Mouse (Mus musculus): ENCODE results near the gene Olfr487. TPM values are rescaled to one million over a fixed set of nuclear protein-coding genes. Genes with fewer than 3 reads are reported as not detected.
"Not testable (repeated sequence)": the region's sequence is repeated elsewhere in the genome, so short reads cannot be mapped to it uniquely, and the experiment has no call there.

Olfr487 gene
- polyA plus RNA-seq, 2 experiments, result not detected

GRCm38 (mm10) chr7:108184401-108184800 is 30.0 kb downstream of the Olfr487 start:
- not testable (repeated sequence) for H3K4me2 ChIP-seq (ENCODE audit: low read depth); H3K4me3 ChIP-seq (ENCODE audit: insufficient read depth in 1 of 2, low read depth in 2 of 2, low read length in 2 of 2); DNase-seq (ENCODE audit: low read depth in 3 of 3, low spot score in 3 of 3); H3K27me3 ChIP-seq (ENCODE audit: control insufficient read depth, insufficient read depth, low read length); H3K27ac ChIP-seq; ATAC-seq (ENCODE audit: insufficient read depth); H3K4me1 ChIP-seq (replicated peaks; ENCODE audit: control insufficient read depth in 2 of 2, insufficient read depth in 2 of 2, low read length in 1 of 2); H3K9ac ChIP-seq (replicated peaks); H3K36me3 ChIP-seq (replicated peaks; ENCODE audit: control insufficient read depth, insufficient read depth, low read depth); H3K9me3 ChIP-seq (ENCODE audit: control insufficient read depth, low read length)
- 76% methylated on average over 3 of the region's 3 CpGs for WGBS (ENCODE audit: insufficient replicate concordance)

- H3K36me3 ChIP-seq (replicated peaks; ENCODE audit: control insufficient read depth, insufficient read depth, low read depth); H3K27ac ChIP-seq; DNase-seq (ENCODE audit: low read depth in 3 of 3, low spot score in 3 of 3); H3K4me3 ChIP-seq (ENCODE audit: insufficient read depth in 1 of 2, low read depth in 2 of 2, low read length in 2 of 2); H3K4me2 ChIP-seq (ENCODE audit: low read depth); ATAC-seq (ENCODE audit: insufficient read depth); H3K9me3 ChIP-seq (ENCODE audit: control insufficient read depth, low read length); H3K27me3 ChIP-seq (ENCODE audit: control insufficient read depth, insufficient read depth, low read length); H3K4me1 ChIP-seq (replicated peaks; ENCODE audit: control insufficient read depth in 2 of 2, insufficient read depth in 2 of 2, low read length in 1 of 2); H3K9ac ChIP-seq (replicated peaks): not testable (repeated sequence)
- WGBS (ENCODE audit: insufficient replicate concordance), result 64% methylated on average over 1 of the region's 1 CpGs
Observed at GRCm38 (mm10) chr7:108172642-108173041, 41.8 kb downstream of the Olfr487 start, which contains the start of gene Olfr486. Gene Olfr486, minus strand, starts transcription at chr7:108172742.

- H3K36me3 ChIP-seq (replicated peaks; ENCODE audit: control insufficient read depth, insufficient read depth, low read depth), result no peaks in the 10 kb centered on the region
- no peak within 1 kb of the TSS for H3K27ac ChIP-seq
- H3K4me3 ChIP-seq (ENCODE audit: insufficient read depth in 1 of 2, low read depth in 2 of 2, low read length in 2 of 2), result no peak within 1 kb of the TSS
- DNase-seq (ENCODE audit: low read depth in 3 of 3, low spot score in 3 of 3) (no peak), ATAC-seq (ENCODE audit: insufficient read depth) (no peak)
- H3K27me3 ChIP-seq (ENCODE audit: control insufficient read depth, insufficient read depth, low read length), result no peaks in the 10 kb centered on the region
- H3K4me1 ChIP-seq (replicated peaks; ENCODE audit: control insufficient read depth in 2 of 2, insufficient read depth in 2 of 2, low read length in 1 of 2), result no peaks in the 10 kb centered on the region
- no peak for TF ChIP-seq EP300 (IDR thresholded peaks at IDR 0.05; ENCODE audit: low read depth)
- no peak for TF ChIP-seq CTCF (IDR thresholded peaks at IDR 0.05; ENCODE audit: low read depth)
- H3K9me3 ChIP-seq (ENCODE audit: control insufficient read depth, low read length), result no peaks in the 10 kb centered on the region
- H3K4me2 ChIP-seq (ENCODE audit: low read depth), result no peak within 1 kb of the TSS
- H3K9ac ChIP-seq (replicated peaks), result no peak within 1 kb of the TSS
Observed at GRCm38 (mm10) chr7:108159771-108160170, 54.7 kb downstream of the Olfr487 start, which contains the start of gene Olfr485. Gene Olfr485, minus strand, starts transcription at chr7:108159871.

Other genes with a start within 250 kb of the Olfr487 start
- not detected in 2 replicates for gene Olfr476, start 249.8 kb downstream of the Olfr487 start, polyA plus RNA-seq (2012; rRNA removed)
- gene Olfr476, start 249.8 kb downstream of the Olfr487 start, polyA plus RNA-seq (2014; fragmentation: Nextera tagmentation; extraction: Ambion mirVana), result not detected in 2 replicates
- gene Olfr477, start 227.9 kb downstream of the Olfr487 start, polyA plus RNA-seq (2012; rRNA removed), result not detected in 2 replicates
- gene Olfr477, start 227.9 kb downstream of the Olfr487 start, polyA plus RNA-seq (2014; fragmentation: Nextera tagmentation; extraction: Ambion mirVana), result not detected in 2 replicates
- not detected in 2 replicates for gene Olfr478, start 180.6 kb downstream of the Olfr487 start, polyA plus RNA-seq (2012; rRNA removed)
- gene Olfr478, start 180.6 kb downstream of the Olfr487 start, polyA plus RNA-seq (2014; fragmentation: Nextera tagmentation; extraction: Ambion mirVana), result not detected in 2 replicates
- not detected in 2 replicates for gene Olfr479, start 163.9 kb downstream of the Olfr487 start, polyA plus RNA-seq (2012; rRNA removed)
- not detected in 2 replicates for gene Olfr479, start 163.9 kb downstream of the Olfr487 start, polyA plus RNA-seq (2014; fragmentation: Nextera tagmentation; extraction: Ambion mirVana)
- not detected in 2 replicates for gene Olfr480, start 147.3 kb downstream of the Olfr487 start, polyA plus RNA-seq (2012; rRNA removed)
- gene Olfr480, start 147.3 kb downstream of the Olfr487 start, polyA plus RNA-seq (2014; fragmentation: Nextera tagmentation; extraction: Ambion mirVana), result not detected in 2 replicates
- gene Olfr481, start 134.8 kb downstream of the Olfr487 start, polyA plus RNA-seq (2012; rRNA removed), result not detected in 2 replicates
- not detected in 2 replicates for gene Olfr481, start 134.8 kb downstream of the Olfr487 start, polyA plus RNA-seq (2014; fragmentation: Nextera tagmentation; extraction: Ambion mirVana)
- gene Olfr482, start 117.0 kb downstream of the Olfr487 start, polyA plus RNA-seq (2012; rRNA removed), result 0.01 TPM in 2 replicates
- not detected in 2 replicates for gene Olfr482, start 117.0 kb downstream of the Olfr487 start, polyA plus RNA-seq (2014; fragmentation: Nextera tagmentation; extraction: Ambion mirVana)
- gene Olfr483, start 113.8 kb downstream of the Olfr487 start, polyA plus RNA-seq (2012; rRNA removed), result not detected in 2 replicates
- gene Olfr483, start 113.8 kb downstream of the Olfr487 start, polyA plus RNA-seq (2014; fragmentation: Nextera tagmentation; extraction: Ambion mirVana), result not detected in 2 replicates
- not detected in 2 replicates for gene Olfr484, start 87.2 kb downstream of the Olfr487 start, polyA plus RNA-seq (2012; rRNA removed)
- gene Olfr484, start 87.2 kb downstream of the Olfr487 start, polyA plus RNA-seq (2014; fragmentation: Nextera tagmentation; extraction: Ambion mirVana), result not detected in 2 replicates
- gene Olfr485, start 54.8 kb downstream of the Olfr487 start, polyA plus RNA-seq (2012; rRNA removed), result not detected in 2 replicates
- not detected in 2 replicates for gene Olfr485, start 54.8 kb downstream of the Olfr487 start, polyA plus RNA-seq (2014; fragmentation: Nextera tagmentation; extraction: Ambion mirVana)
- gene Olfr486, start 41.9 kb downstream of the Olfr487 start, polyA plus RNA-seq (2012; rRNA removed), result not detected in 2 replicates
- not detected in 2 replicates for gene Olfr486, start 41.9 kb downstream of the Olfr487 start, polyA plus RNA-seq (2014; fragmentation: Nextera tagmentation; extraction: Ambion mirVana)
- not detected in 2 replicates for gene Olfr488, start 43.7 kb upstream of the Olfr487 start, polyA plus RNA-seq (2012; rRNA removed)
- not detected in 2 replicates for gene Olfr488, start 43.7 kb upstream of the Olfr487 start, polyA plus RNA-seq (2014; fragmentation: Nextera tagmentation; extraction: Ambion mirVana)
- not detected in 2 replicates for gene Olfr490, start 74.3 kb upstream of the Olfr487 start, polyA plus RNA-seq (2012; rRNA removed)
- not detected in 2 replicates for gene Olfr490, start 74.3 kb upstream of the Olfr487 start, polyA plus RNA-seq (2014; fragmentation: Nextera tagmentation; extraction: Ambion mirVana)
- gene Olfr491, start 98.8 kb upstream of the Olfr487 start, polyA plus RNA-seq (2012; rRNA removed), result not detected in 2 replicates
- gene Olfr491, start 98.8 kb upstream of the Olfr487 start, polyA plus RNA-seq (2014; fragmentation: Nextera tagmentation; extraction: Ambion mirVana), result not detected in 2 replicates
- not detected in 2 replicates for gene Olfr492, start 109.0 kb upstream of the Olfr487 start, polyA plus RNA-seq (2012; rRNA removed)
- not detected in 2 replicates for gene Olfr492, start 109.0 kb upstream of the Olfr487 start, polyA plus RNA-seq (2014; fragmentation: Nextera tagmentation; extraction: Ambion mirVana)
- not detected in 2 replicates for gene Olfr493, start 132.3 kb upstream of the Olfr487 start, polyA plus RNA-seq (2012; rRNA removed)
- gene Olfr493, start 132.3 kb upstream of the Olfr487 start, polyA plus RNA-seq (2014; fragmentation: Nextera tagmentation; extraction: Ambion mirVana), result not detected in 2 replicates
- not detected in 2 replicates for gene Olfr494, start 150.7 kb upstream of the Olfr487 start, polyA plus RNA-seq (2012; rRNA removed)
- gene Olfr494, start 150.7 kb upstream of the Olfr487 start, polyA plus RNA-seq (2014; fragmentation: Nextera tagmentation; extraction: Ambion mirVana), result not detected in 2 replicates
- gene Olfr495, start 178.5 kb upstream of the Olfr487 start, polyA plus RNA-seq (2012; rRNA removed), result not detected in 2 replicates
- not detected in 2 replicates for gene Olfr495, start 178.5 kb upstream of the Olfr487 start, polyA plus RNA-seq (2014; fragmentation: Nextera tagmentation; extraction: Ambion mirVana)
- not detected in 2 replicates for gene Olfr497, start 205.8 kb upstream of the Olfr487 start, polyA plus RNA-seq (2012; rRNA removed)
- not detected in 2 replicates for gene Olfr497, start 205.8 kb upstream of the Olfr487 start, polyA plus RNA-seq (2014; fragmentation: Nextera tagmentation; extraction: Ambion mirVana)